Mouse (Mus musculus) spleen, postnatal 36 days (tissue): ENCODE data around the gene Pla1a.
A peak's percentile ranks its signal among the peaks of the same experiment; 100 is the strongest.
"Not testable (repeated sequence)": the region's sequence is repeated elsewhere in the genome, so short reads cannot be mapped to it uniquely, and the experiment has no call there.

Source experiments
- DNase-seq, 2 experiments: peaks; one replicate each; pipeline ENCODE4 v3.0.0; 2022; ENCODE audit warnings: low spot score in 2 of 2, mixed read lengths in 1 of 2

The Pla1a gene

GRCm38 (mm10) chr16:38432498-38433425 lies at the start of gene Pla1a:
Gene Pla1a, minus strand, starts transcription at chr16:38433145.
- no peak for DNase-seq

GRCm38 (mm10) chr16:38481327-38481726 lies 48.4 kb upstream of the Pla1a start:
- DNase-seq, result no peak

- no peak for DNase-seq
These were observed 45.4 kb upstream of the Pla1a start for GRCm38 (mm10) chr16:38478296-38478695.

DNA sequence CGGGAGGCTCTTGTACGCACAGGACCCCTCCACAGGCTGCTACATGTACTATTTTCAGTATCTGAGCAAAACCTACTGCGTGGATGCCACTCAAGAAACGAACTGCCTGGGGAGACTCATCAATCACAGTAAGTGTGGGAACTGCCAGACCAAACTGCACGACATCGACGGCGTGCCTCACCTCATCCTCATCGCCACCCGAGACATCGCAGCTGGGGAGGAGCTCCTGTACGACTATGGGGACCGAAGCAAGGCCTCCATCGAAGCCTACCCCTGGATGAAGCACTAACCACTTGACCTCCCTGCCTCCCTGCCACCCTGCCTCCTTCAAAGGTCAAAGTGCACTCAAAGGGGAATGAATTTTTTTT lies 44.3 kb upstream of the Pla1a start:
- DNase-seq, result not testable (repeated sequence)

DNA sequence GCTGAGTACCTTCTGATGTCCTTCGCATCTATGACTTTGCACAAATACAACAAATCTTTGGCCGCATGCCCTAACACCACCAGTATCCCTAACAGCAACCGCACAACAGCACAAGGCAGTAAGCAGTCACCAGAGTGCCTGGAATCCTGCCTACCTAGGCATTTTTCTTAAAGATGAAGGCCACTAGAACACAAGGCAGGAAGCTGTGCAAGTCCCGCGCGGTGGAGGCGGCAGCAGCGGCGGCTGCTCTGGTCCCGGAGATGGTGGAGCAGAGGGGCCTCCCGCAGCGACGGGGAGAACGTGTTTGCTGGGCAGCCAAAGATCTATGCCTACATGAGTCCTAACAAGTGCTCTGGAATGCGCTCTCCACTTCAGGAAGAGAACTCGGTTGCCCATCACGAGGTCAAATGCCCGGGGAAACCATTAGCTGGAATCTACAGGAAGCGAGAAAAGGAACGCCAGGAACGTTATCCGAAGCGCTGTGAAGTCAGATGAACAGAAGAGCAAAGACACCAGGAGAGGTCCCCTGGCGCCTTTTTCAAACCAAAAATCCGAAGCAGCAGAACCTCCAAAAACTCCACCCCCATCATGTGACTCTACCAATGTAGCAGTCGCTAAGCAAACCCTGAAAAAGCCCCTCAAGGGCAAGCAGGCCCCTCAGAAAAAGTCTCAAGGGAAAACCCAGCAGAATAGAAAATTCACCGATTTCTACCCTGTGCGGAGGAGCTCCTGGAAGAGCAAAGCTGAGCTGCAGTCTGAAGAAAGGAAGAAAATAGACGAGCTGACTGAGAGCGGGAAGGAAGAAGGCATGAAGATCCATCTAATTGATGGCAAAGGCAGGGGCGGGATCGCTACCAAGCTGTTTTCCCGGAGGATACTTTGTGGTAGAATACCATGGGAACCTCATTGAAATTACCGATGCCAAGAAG lies 43.6 kb upstream of the Pla1a start:
- DNase-seq, result peak; percentile 47 to 58

GRCm38 (mm10) chr16:38475681-38476311 lies 42.9 kb upstream of the Pla1a start:
- DNase-seq, result no peak

- DNase-seq, result no peak
These were observed 41.8 kb upstream of the Pla1a start for GRCm38 (mm10) chr16:38474677-38475286.

- DNase-seq, result no peak
These were observed 40.7 kb upstream of the Pla1a start for GRCm38 (mm10) chr16:38473661-38474060.

DNA sequence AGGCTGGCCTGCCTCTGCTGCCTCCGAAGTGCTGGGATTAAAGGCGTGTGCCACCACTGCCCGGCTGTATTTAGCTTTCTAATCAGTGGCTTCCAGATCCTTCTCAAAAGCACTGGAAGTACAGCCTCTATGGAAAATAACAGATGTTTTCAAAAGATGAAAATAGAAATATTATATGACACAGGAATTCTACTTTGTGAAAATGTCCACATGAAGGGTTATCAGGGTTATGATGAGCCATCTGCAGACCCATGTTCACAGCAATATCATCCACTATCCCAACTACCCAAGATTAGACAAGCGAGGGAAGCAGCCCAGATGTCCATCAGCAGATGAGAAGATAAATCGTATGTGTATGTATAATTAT lies 39.5 kb upstream of the Pla1a start:
- no peak for DNase-seq

DNA sequence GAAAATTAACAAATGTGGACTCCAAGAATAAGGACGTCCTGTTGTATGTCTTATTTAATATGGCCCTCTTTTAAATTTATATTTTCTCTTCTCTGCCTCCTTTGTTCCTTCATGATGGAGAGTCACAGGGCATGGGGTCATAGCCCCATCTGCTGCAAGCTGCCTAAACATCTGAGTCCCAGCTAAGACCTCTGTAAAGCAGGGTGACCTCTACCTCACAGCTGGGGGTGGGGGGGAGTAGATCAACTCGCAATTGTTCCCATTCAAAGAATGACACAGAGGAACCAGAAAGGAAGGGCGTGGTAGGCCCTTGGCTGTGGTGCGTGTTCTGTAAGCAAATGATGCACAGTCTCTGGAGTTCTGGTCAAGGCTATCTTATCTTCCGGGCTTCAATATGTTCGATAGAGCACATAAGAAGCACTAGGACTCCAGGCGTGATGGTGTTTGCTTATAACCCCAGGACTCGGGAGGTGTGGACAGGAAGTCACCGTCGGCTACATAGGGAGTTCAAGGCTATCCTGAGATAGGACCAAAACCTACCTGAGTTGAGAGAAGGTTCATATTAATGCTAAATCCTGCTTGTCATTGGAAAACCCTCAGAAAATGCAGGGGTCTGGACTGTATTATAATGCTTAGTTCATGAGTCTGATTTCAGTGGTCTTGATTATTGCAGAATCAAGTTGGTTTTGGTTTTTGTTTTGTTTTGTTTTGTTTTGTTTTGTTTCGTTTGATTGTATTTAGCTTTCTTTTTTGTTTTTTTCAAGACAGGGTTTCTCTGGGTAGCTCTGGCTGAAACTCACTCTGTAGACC lies 39.0 kb upstream of the Pla1a start:
- no peak for DNase-seq

GRCm38 (mm10) chr16:38469437-38469836 lies 36.5 kb upstream of the Pla1a start:
- no peak for DNase-seq

DNA sequence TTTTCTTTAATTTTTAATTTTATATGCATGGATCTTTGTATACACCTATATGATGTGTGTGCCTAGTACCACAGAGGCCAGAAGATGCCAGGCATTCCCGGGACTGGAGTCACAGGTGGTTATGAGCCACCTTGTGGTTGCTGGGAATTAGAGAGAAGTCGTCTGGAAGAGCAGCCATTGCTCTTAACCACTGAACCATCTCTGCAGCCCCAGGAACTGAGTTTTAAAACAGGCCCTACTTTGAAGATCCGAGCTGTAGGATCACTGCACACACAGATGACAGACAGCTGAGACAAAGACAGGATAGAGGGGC lies 35.7 kb upstream of the Pla1a start:
- DNase-seq, result no peak

DNA sequence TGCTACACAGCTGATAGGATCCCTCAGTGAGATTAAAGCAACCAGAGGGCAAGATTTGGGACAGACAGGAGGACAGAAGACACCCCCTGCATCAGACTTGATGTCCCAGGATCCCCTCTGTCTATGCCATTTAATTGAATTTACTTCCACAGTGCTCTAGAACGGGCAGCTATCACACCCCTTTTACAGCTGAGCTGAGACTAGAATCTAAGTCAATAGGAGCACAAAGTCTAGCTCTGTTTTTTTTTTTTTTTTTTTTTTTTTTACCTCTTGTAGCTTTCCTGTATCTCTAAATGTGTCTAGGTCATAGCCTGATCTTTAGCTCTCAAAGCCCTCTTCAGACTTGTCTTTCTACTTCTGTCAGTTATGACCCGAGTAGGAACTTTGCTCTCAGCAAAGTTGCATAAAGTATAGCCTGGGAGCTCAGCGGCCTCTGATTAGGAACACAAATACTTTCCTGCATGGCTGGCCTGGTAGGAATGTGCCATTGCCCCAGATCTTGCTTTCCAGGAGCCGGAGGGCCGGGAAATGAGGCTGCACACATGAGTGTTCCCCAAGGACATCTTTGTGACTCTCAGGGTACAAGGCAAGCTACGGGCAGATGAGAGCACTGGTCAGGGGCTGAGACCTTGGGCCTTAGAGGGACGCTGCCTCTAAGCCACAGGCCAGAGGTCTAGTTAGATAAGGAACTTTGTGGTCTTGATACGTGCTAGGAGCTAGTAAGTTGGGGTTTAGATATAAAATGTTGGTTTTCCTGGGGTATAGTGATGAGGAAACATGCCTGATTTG lies 35.2 kb upstream of the Pla1a start:
- DNase-seq, result no peak

DNA sequence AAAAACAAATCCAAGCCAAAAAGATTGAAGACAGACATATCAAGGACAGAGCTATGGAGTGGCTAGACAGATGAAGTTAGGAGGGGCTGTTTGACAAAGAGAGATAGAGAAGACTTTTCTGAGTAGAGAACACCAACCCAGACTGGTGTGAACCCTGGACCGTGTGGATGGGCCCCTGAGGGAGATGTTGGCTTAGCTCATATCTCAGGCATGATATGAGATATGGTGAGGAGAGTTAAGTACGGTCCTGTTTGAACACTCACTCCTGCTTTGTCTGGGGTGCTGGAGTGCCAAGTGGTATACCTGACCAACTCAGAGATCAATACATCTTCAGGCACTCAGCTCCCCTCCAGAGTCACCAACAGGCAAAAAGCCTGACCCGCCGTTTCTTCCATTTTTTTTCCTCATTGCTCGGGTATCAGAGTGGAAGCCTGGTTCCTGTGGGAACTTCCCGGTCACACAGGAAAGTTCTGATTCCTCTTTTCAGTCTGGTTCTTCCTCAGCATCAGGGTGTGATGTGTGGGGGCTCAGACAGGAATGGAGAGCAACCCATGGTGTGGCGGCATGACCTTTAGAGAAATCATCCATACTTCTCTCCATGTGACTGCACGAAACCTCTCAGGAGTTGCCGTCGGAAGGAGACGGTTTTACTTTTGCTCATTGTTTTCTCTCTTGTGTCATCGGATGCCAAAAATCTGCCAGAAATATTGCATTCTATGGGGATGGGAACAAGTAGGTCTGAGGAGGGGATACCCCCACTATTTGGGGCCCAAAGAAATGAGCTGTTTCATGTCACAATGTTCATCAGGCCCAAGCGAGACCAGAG lies 34.4 kb upstream of the Pla1a start:
- DNase-seq, result no peak

DNA sequence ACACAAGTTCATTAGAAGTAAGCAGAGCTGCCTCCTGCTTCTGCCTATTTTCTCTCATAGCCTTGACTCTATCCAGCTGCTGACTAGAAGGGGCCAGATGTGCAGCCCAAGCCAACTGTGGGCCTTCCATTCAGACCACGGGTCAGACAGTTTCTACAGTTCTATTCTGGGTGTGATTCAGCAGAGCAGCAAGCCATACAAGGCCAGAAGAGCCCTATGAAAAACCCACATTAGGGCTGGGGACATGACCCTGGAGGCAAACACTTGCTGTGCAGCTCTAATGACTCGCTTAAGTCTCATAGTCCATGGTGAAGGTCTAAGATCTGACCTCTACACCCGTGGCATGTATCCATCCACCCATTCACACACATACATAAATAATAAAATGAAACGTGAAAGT lies 33.1 kb upstream of the Pla1a start:
- no peak for DNase-seq

GRCm38 (mm10) chr16:38463305-38463704 lies 30.4 kb upstream of the Pla1a start:
- DNase-seq, result no peak

- no peak for DNase-seq
These were observed 29.2 kb upstream of the Pla1a start for GRCm38 (mm10) chr16:38462161-38462560.

GRCm38 (mm10) chr16:38461749-38462148 lies 28.8 kb upstream of the Pla1a start:
- DNase-seq, result no peak

- DNase-seq, result no peak
These were observed 27.0 kb upstream of the Pla1a start for GRCm38 (mm10) chr16:38459990-38460389.
